Mouse (Mus musculus): ENCODE measurements around the gene Orm2.

GRCm38 (mm10) chr4:63374331-63374730, 12.1 kb downstream of the Orm2 start:
- TF ChIP-seq CTCF (IDR thresholded peaks at IDR 0.05) (no peak), POLR2A (IDR thresholded peaks at IDR 0.05; ENCODE audit: insufficient read depth, low read depth, low read length) (no peak), EP300 (IDR thresholded peaks at IDR 0.05; ENCODE audit: insufficient read depth, low read depth, low read length) (no peak)

Measured in heart, adult 2 months (tissue).